Mouse (Mus musculus): ENCODE data around the gene 2010005H15Rik. TPM values are rescaled to one million over a fixed set of nuclear protein-coding genes. Genes with fewer than 3 reads are reported as not detected.
"Not testable (repeated sequence)": the region's sequence is repeated elsewhere in the genome, so short reads cannot be mapped to it uniquely, and the experiment has no call there.

2010005H15Rik gene
- polyA plus RNA-seq (2015; fragmentation: Nextera tagmentation; extraction: Ambion mirVana) = 103 and 110 TPM in 2 replicates

DNA sequence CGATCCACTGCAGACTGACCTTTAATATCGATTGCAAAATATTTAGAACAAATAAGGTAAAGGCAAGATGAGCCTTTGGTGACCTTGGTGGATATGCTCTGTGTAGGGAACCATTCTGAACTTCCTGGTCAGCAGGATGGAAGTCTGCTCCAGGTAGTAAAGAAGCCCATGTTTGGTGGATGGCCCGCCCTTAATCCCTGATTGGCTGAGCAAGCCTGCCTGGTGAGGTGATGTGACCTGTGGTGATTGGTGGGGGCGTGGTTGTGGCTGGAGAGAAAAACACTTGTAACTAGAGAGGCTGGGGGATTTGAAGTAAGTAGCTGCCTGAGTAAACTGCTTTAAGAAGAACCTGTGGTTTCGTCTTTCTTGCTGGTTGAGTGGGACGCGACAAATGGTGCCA is at the start of gene 2010005H15Rik:
Gene 2010005H15Rik (plus strand): TSS at position 301 of the 400 bp plus-strand sequence.
- not testable (repeated sequence) for ATAC-seq; H3K4me1 ChIP-seq (ENCODE audit: insufficient read depth); H3K9me3 ChIP-seq (ENCODE audit: low read length); H3K4me2 ChIP-seq (ENCODE audit: low read depth, low read length); DNase-seq; H3K36me3 ChIP-seq (replicated peaks; ENCODE audit: insufficient read depth, low read length); H3K9ac ChIP-seq (replicated peaks); H3K27me3 ChIP-seq (ENCODE audit: insufficient read depth, low read length); H3K27ac ChIP-seq (ENCODE audit: low read depth); H3K4me3 ChIP-seq (ENCODE audit: low read depth, low read length)
- WGBS (ENCODE audit: insufficient replicate concordance) = 86% methylated on average over 6 of the region's 7 CpGs

DNA sequence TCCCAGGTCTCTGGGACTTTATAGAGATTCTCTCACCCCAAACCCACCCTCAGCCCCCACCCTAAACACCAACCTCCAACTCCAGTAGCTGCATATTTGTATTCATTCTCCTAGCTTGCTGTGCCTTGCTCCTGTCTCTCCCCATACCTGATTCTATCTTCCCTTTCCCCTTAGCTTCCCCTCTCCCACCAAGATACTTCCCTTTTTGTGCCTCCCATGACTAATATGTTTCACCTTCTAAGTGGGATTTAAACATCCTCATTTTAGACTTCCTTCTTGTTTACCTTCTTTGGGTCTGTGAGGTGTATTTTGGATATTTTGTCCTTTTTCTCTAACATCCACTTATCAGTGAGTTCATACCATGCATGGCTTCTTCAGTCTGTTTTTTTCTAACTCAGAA is 45.2 kb upstream of the 2010005H15Rik start:
- no peak for TF ChIP-seq CTCF (IDR thresholded peaks at IDR 0.05; ENCODE audit: low read depth)
- TF ChIP-seq EP300 (IDR thresholded peaks at IDR 0.05; ENCODE audit: low read depth) = no peak
- H3K9ac ChIP-seq (replicated peaks) = no peak overlapping the region
- no peaks in the 10 kb centered on the region for H3K27me3 ChIP-seq (ENCODE audit: insufficient read depth, low read length)
- ATAC-seq (no peak), DNase-seq (no peak)
- H3K36me3 ChIP-seq (replicated peaks; ENCODE audit: insufficient read depth, low read length) = no peaks in the 10 kb centered on the region
- no peak overlapping the region for H3K4me3 ChIP-seq (ENCODE audit: low read depth, low read length)
- no peak overlapping the region for H3K27ac ChIP-seq (ENCODE audit: low read depth)
- no peak overlapping the region; the same call in 1 of the 2 replicates for H3K4me2 ChIP-seq (ENCODE audit: low read depth, low read length)
- no peaks in the 10 kb centered on the region for H3K9me3 ChIP-seq (ENCODE audit: low read length)
- H3K4me1 ChIP-seq (ENCODE audit: insufficient read depth) = no peaks in the 10 kb centered on the region

- Histone ChIP-seq H3K9ac (replicated peaks) (no peak overlapping the region), H3K36me3 (replicated peaks; ENCODE audit: insufficient read depth, low read length) (no peaks in the 10 kb centered on the region), H3K27ac (ENCODE audit: low read depth) (peak overlapping the region; percentile 67), H3K9me3 (ENCODE audit: low read length) (no peaks in the 10 kb centered on the region), H3K27me3 (ENCODE audit: insufficient read depth, low read length) (no peaks in the 10 kb centered on the region), H3K4me1 (ENCODE audit: insufficient read depth) (no peaks in the 10 kb centered on the region), H3K4me3 (ENCODE audit: low read depth, low read length) (no peak overlapping the region), H3K4me2 (ENCODE audit: low read depth, low read length) (no peak overlapping the region)
- DNase-seq (no peak), ATAC-seq (no peak)
- TF ChIP-seq CTCF (IDR thresholded peaks at IDR 0.05; ENCODE audit: low read depth) = no peak
- TF ChIP-seq EP300 (IDR thresholded peaks at IDR 0.05; ENCODE audit: low read depth) = peak; percentile 62; the same call in 1 of the 2 replicates
- whole genome bisulfite sequencing (ENCODE audit: insufficient replicate concordance) = 64% methylated on average over 2 of the region's 2 CpGs
These were observed 41.4 kb upstream of the 2010005H15Rik start for GRCm38 (mm10) chr16:36179910-36180309.

- H3K9ac ChIP-seq (replicated peaks) = peak within 1 kb of the TSS; percentile 47
- WGBS (ENCODE audit: insufficient replicate concordance) = 65% methylated on average over 4 of the region's 4 CpGs
- TF ChIP-seq EP300 (IDR thresholded peaks at IDR 0.05; ENCODE audit: low read depth) = 0 out of 2 replicates have a peak, but pooled peaks have one; percentile 22
- H3K27ac ChIP-seq (ENCODE audit: low read depth) = peak within 1 kb of the TSS; percentile 46
- ATAC-seq = peak; percentile 29; the same call in 1 of the 2 replicates
- H3K36me3 ChIP-seq (replicated peaks; ENCODE audit: insufficient read depth, low read length); H3K4me1 ChIP-seq (ENCODE audit: insufficient read depth); DNase-seq; H3K27me3 ChIP-seq (ENCODE audit: insufficient read depth, low read length); H3K9me3 ChIP-seq (ENCODE audit: low read length); H3K4me2 ChIP-seq (ENCODE audit: low read depth, low read length): not testable (repeated sequence)
- H3K4me3 ChIP-seq (ENCODE audit: low read depth, low read length) = peak within 1 kb of the TSS; percentile 21
These were observed 37.4 kb upstream of the 2010005H15Rik start, which contains the start of gene Gm5483 for GRCm38 (mm10) chr16:36183912-36184311. Gene Gm5483, plus strand, starts transcription at chr16:36184212.

GRCm38 (mm10) chr16:36199226-36199625 is 22.0 kb upstream of the 2010005H15Rik start:
- no peaks in the 10 kb centered on the region for H3K27me3 ChIP-seq (ENCODE audit: insufficient read depth, low read length)
- no peak overlapping the region for H3K27ac ChIP-seq (ENCODE audit: low read depth)
- H3K4me1 ChIP-seq (ENCODE audit: insufficient read depth) = no peaks in the 10 kb centered on the region
- H3K9ac ChIP-seq (replicated peaks) = no peak overlapping the region
- no peak overlapping the region for H3K4me3 ChIP-seq (ENCODE audit: low read depth, low read length)
- TF ChIP-seq EP300 (IDR thresholded peaks at IDR 0.05; ENCODE audit: low read depth) = no peak
- no peak for TF ChIP-seq CTCF (IDR thresholded peaks at IDR 0.05; ENCODE audit: low read depth)
- DNase-seq (no peak), ATAC-seq (no peak)
- H3K36me3 ChIP-seq (replicated peaks; ENCODE audit: insufficient read depth, low read length) = no peaks in the 10 kb centered on the region
- no peak overlapping the region for H3K4me2 ChIP-seq (ENCODE audit: low read depth, low read length)
- 60% methylated on average over 19 of the region's 19 CpGs for WGBS (ENCODE audit: insufficient replicate concordance)
- H3K9me3 ChIP-seq (ENCODE audit: low read length) = no peaks in the 10 kb centered on the region

DNA sequence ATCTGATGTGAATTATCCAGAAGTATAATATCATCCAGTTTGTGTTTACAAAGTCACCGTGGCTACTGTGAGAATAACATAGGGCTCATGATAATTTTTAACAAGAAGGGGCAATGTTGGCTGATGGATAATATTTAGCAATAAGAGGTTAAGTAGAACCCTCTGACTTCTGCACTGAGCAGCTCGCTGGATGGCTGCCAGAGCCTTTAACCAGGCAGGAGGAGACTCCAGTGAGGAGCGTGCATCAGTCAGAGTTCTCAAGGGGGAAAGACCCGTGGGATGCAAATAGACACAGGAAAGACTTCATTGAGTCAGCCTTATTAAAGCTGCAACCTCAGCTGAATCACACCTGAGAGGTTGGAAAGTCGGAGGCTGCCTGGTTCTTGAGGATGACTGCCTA is 17.4 kb upstream of the 2010005H15Rik start:
- ATAC-seq (no peak), DNase-seq (no peak)
- Histone ChIP-seq H3K27me3 (ENCODE audit: insufficient read depth, low read length) (no peaks in the 10 kb centered on the region), H3K4me2 (ENCODE audit: low read depth, low read length) (no peak overlapping the region), H3K9me3 (ENCODE audit: low read length) (no peaks in the 10 kb centered on the region), H3K4me1 (ENCODE audit: insufficient read depth) (no peaks in the 10 kb centered on the region), H3K4me3 (ENCODE audit: low read depth, low read length) (no peak overlapping the region), H3K36me3 (replicated peaks; ENCODE audit: insufficient read depth, low read length) (no peaks in the 10 kb centered on the region), H3K27ac (ENCODE audit: low read depth) (no peak overlapping the region), H3K9ac (replicated peaks) (no peak overlapping the region)
- TF ChIP-seq EP300 (IDR thresholded peaks at IDR 0.05; ENCODE audit: low read depth) = no peak
- no peak for TF ChIP-seq CTCF (IDR thresholded peaks at IDR 0.05; ENCODE audit: low read depth)
- 69% methylated on average over 5 of the region's 5 CpGs for WGBS (ENCODE audit: insufficient replicate concordance)

DNA sequence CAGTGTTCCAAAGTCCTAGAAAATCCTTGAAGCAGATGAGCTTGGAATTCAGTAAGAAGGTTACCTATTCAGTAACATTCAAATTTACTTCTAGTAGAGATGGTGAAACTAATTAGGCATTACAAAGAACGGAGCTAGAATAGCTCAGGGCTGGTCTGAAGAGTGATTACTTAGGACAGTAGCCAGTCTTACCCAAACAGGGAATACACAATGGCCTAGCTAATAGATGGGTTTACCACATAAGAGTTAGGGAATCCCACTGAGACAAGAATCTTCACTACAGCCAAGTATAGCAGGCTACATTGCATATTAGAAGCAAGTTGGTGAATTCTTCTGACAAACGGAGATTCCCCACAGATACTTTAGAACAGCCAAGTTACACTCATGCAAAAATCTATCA is 15.6 kb upstream of the 2010005H15Rik start:
- not testable (repeated sequence) for H3K27ac ChIP-seq (ENCODE audit: low read depth); H3K27me3 ChIP-seq (ENCODE audit: insufficient read depth, low read length); DNase-seq; H3K4me3 ChIP-seq (ENCODE audit: low read depth, low read length); H3K4me1 ChIP-seq (ENCODE audit: insufficient read depth); ATAC-seq; H3K9ac ChIP-seq (replicated peaks); H3K9me3 ChIP-seq (ENCODE audit: low read length); H3K36me3 ChIP-seq (replicated peaks; ENCODE audit: insufficient read depth, low read length); H3K4me2 ChIP-seq (ENCODE audit: low read depth, low read length)
- 43% methylated on average over 2 of the region's 2 CpGs for WGBS (ENCODE audit: insufficient replicate concordance)
